Mouse (Mus musculus) CD4-positive helper T cell, adult 2 months (primary cell): ENCODE measurements around the gene AC134908.4.
A peak's percentile ranks its signal among the peaks of the same experiment; 100 is the strongest.
"Not testable (repeated sequence)": the region's sequence is repeated elsewhere in the genome, so short reads cannot be mapped to it uniquely, and the experiment has no call there.

Experiments
- DNase-seq: peaks from one replicate; pipeline ENCODE4 v3.0.0-alpha.2; 2012; ENCODE audit warnings: low read depth, missing footprints, low spot score

The AC134908.4 gene

GRCm38 (mm10) chr17:25775318-25776062, 20.0 kb downstream of the AC134908.4 start:
- DNase-seq = no peak

- peak; percentile 96 for DNase-seq
Measured at GRCm38 (mm10) chr17:25773549-25774120, 21.8 kb downstream of the AC134908.4 start, which contains the start of gene Narfl. Gene Narfl, plus strand, starts transcription at chr17:25773776.

- no peak for DNase-seq
Measured at GRCm38 (mm10) chr17:25769331-25769730, 26.1 kb downstream of the AC134908.4 start.

- DNase-seq = no peak
Measured at GRCm38 (mm10) chr17:25765886-25766285, 29.6 kb downstream of the AC134908.4 start.

- DNase-seq = no peak
Measured at GRCm38 (mm10) chr17:25762591-25762990, 32.9 kb downstream of the AC134908.4 start.

GRCm38 (mm10) chr17:25761561-25761970, 33.9 kb downstream of the AC134908.4 start:
- no peak for DNase-seq

- no peak for DNase-seq
Measured at GRCm38 (mm10) chr17:25760148-25760547, 35.3 kb downstream of the AC134908.4 start.

GRCm38 (mm10) chr17:25757691-25758090, 37.8 kb downstream of the AC134908.4 start:
- no peak for DNase-seq

GRCm38 (mm10) chr17:25756378-25757242, 38.8 kb downstream of the AC134908.4 start:
- no peak for DNase-seq

- DNase-seq = no peak
Measured at GRCm38 (mm10) chr17:25755627-25756377, 39.7 kb downstream of the AC134908.4 start.

GRCm38 (mm10) chr17:25755086-25755485, 40.4 kb downstream of the AC134908.4 start:
- no peak for DNase-seq

- DNase-seq = no peak
Measured at GRCm38 (mm10) chr17:25754241-25754640, 41.2 kb downstream of the AC134908.4 start, which contains the start of gene Msln. Gene Msln, minus strand, starts transcription at chr17:25754378.

GRCm38 (mm10) chr17:25751446-25751845, 44.0 kb downstream of the AC134908.4 start:
- DNase-seq = no peak

GRCm38 (mm10) chr17:25749314-25749713, 46.1 kb downstream of the AC134908.4 start:
- DNase-seq = no peak

- no peak for DNase-seq
Measured at GRCm38 (mm10) chr17:25748238-25748637, 47.2 kb downstream of the AC134908.4 start.

GRCm38 (mm10) chr17:25744311-25744710, 51.1 kb downstream of the AC134908.4 start:
- no peak for DNase-seq

- no peak for DNase-seq
Measured at GRCm38 (mm10) chr17:25743831-25744230, 51.6 kb downstream of the AC134908.4 start.

- not testable (repeated sequence) for DNase-seq
Measured at GRCm38 (mm10) chr17:25741471-25741870, 54.0 kb downstream of the AC134908.4 start.
